Mouse (Mus musculus): Measurements from ENCODE around the gene Klf2. TPM values are rescaled to one million over a fixed set of nuclear protein-coding genes. Genes with fewer than 3 reads are reported as not detected.

The Klf2 gene
- polyA plus RNA-seq, 1 experiment from 2014 or later: 6.5 TPM

DNA sequence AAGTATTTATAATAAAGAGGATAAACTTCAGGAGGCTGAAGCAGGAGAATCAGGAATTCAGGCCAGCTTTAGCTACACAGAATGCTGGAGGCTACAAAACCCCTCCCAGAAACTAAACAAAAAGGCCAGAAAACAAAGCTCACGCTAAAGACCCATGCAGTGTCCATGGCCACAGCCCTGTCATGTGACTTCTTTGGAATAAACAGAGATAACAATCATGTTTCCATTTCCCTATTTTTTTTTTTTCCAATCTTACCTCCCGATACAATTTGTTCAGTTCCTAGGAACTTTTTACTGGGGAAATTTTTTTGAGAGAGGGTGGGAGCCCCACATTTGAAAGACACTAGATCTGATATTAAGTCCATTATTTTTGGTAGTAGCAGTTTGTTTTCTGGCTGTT lies 17.4 kb downstream of the Klf2 start:
- ATAC-seq (ENCODE audit: low FRiP score): no peak
- Histone ChIP-seq H3K27me3 (ENCODE audit: control insufficient read depth, insufficient read depth, low read length) (no peaks in the 10 kb centered on the region), H3K4me3 (ENCODE audit: low read depth, low read length) (no peak overlapping the region), H3K4me1 (ENCODE audit: control insufficient read depth, insufficient read depth, low read length) (no peaks in the 10 kb centered on the region), H3K9ac (ENCODE audit: low read length) (no peak overlapping the region), H3K4me2 (no peak overlapping the region), H3K36me3 (ENCODE audit: control insufficient read depth, insufficient read depth, low read length) (peaks cover 13% of the 10 kb centered on the region), H3K27ac (ENCODE audit: low read depth, low read length) (no peak overlapping the region), H3K9me3 (ENCODE audit: control insufficient read depth, low read length) (no peaks in the 10 kb centered on the region)
- DNase-seq (ENCODE audit: low spot score, missing footprints): no peak
- 79% methylated on average over 2 of the region's 2 CpGs for WGBS

DNA sequence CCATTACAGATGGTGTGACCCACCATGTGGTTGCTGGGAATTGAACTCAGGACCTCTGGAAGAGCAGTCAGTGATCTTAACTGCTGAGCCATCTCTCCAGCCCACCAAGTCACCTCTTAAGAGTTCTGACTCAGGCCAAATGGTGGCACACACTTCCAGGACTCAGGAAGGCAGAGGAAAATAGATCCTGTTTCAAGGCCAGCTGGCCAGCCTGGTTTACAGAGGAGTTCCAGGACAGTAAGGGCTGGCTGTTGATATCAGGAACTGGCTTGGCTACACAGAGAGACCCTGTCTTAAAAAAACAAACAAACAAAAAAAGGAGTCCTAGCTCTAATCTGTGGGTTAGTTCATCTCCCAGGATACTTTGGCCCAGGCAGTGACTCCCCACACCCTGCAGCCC lies 18.2 kb downstream of the Klf2 start:
- Histone ChIP-seq H3K4me3 (ENCODE audit: low read depth, low read length) (no peak overlapping the region), H3K27me3 (ENCODE audit: control insufficient read depth, insufficient read depth, low read length) (no peaks in the 10 kb centered on the region), H3K9ac (ENCODE audit: low read length) (no peak overlapping the region), H3K4me1 (ENCODE audit: control insufficient read depth, insufficient read depth, low read length) (no peaks in the 10 kb centered on the region), H3K4me2 (no peak overlapping the region), H3K9me3 (ENCODE audit: control insufficient read depth, low read length) (no peaks in the 10 kb centered on the region), H3K27ac (ENCODE audit: low read depth, low read length) (no peak overlapping the region), H3K36me3 (ENCODE audit: control insufficient read depth, insufficient read depth, low read length) (peaks cover 14% of the 10 kb centered on the region)
- DNase-seq (ENCODE audit: low spot score, missing footprints) (no peak), ATAC-seq (ENCODE audit: low FRiP score) (no peak)

DNA sequence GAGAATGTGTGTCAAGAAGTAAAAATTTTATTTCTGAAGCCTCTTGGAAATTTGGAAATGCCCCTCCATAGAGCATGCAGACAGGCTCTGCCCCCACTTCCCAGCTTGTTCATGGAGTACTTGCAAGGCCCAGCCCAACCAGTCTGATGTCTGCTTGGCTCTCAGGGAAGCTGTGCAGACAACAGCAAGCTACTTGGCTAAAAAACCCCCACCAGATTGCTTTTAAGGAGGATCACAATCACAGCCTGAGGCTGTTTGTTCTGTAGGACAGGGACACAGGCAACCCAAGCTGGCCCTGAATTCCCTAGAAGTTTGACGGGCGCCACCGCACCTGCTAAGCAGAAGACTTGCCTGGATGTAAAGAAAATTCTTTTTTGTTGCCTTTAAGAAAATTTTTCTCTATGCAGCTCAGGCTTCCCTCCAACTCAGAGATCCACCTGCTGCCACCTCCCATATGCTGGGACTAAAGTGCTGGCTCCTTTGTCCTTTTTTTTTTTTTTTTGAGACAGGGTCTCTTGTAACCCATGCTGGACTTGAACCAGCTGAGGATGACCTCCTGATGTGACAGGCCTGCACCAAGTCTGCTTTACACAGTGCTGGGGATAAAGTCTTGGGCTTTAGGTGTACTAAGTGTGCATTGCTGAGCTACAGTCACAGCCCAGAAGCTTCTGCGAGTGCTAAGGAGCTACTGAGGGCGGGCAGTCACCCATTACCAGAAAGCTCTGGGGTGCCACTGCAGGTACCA lies 23.9 kb downstream of the Klf2 start:
- no peak overlapping the region for H3K9ac ChIP-seq (ENCODE audit: low read length)
- H3K36me3 ChIP-seq (ENCODE audit: control insufficient read depth, insufficient read depth, low read length): peaks cover 14% of the 10 kb centered on the region
- H3K27me3 ChIP-seq (ENCODE audit: control insufficient read depth, insufficient read depth, low read length): no peaks in the 10 kb centered on the region
- no peak overlapping the region for H3K4me3 ChIP-seq (ENCODE audit: low read depth, low read length)
- DNase-seq (ENCODE audit: low spot score, missing footprints) (no peak), ATAC-seq (ENCODE audit: low FRiP score) (no peak)
- H3K4me1 ChIP-seq (ENCODE audit: control insufficient read depth, insufficient read depth, low read length): no peaks in the 10 kb centered on the region
- H3K27ac ChIP-seq (ENCODE audit: low read depth, low read length): no peak overlapping the region
- WGBS: 95% methylated on average over 5 of the region's 5 CpGs
- no peaks in the 10 kb centered on the region for H3K9me3 ChIP-seq (ENCODE audit: control insufficient read depth, low read length)
- H3K4me2 ChIP-seq: no peak overlapping the region

DNA sequence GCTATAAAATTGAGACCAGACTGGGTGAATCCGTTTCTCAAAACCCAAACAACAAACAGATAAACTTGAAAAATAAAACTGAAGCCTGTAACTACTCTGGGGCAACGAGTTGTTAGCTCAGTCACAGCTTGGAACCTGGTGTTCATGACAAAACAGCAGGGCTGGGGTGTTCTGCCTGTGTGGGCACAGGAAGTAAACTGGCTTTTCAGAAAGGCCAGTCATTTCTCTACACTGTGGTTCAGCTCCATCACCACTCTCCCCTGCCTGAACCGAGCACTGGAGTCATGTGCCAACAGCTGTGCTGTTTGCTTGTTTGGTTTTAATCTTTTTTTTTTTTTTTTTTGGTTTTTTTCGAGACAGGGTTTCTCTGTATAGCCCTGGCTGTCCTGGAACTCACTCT lies 24.9 kb downstream of the Klf2 start:
- DNase-seq (ENCODE audit: low spot score, missing footprints) (no peak), ATAC-seq (ENCODE audit: low FRiP score) (no peak)
- Histone ChIP-seq H3K4me2 (no peak overlapping the region), H3K9ac (ENCODE audit: low read length) (no peak overlapping the region), H3K36me3 (ENCODE audit: control insufficient read depth, insufficient read depth, low read length) (peaks cover 18% of the 10 kb centered on the region), H3K4me1 (ENCODE audit: control insufficient read depth, insufficient read depth, low read length) (no peaks in the 10 kb centered on the region), H3K4me3 (ENCODE audit: low read depth, low read length) (no peak overlapping the region), H3K27me3 (ENCODE audit: control insufficient read depth, insufficient read depth, low read length) (no peaks in the 10 kb centered on the region), H3K27ac (ENCODE audit: low read depth, low read length) (no peak overlapping the region), H3K9me3 (ENCODE audit: control insufficient read depth, low read length) (no peaks in the 10 kb centered on the region)
- 81% methylated on average over 4 of the region's 4 CpGs for WGBS

DNA sequence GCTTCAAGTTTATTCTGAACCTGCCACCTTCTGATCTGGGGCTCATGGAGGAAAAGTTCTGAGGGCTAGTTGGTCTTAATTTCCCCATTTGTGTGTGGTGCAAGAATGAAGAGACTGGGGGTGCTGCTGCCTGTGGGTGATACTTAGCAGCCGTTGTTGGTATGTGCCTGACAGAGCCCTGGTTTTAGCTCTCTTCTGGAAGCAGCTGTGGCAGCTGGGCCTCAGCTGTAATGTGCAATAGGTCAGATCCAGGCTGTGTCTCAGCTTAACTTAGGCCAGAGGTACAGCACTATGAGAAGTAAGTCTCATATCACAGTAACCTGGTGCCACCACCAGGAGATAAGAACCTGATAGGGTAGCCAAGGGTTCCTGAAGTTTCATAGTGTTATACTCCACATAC lies 28.7 kb downstream of the Klf2 start:
- H3K27me3 ChIP-seq (ENCODE audit: control insufficient read depth, insufficient read depth, low read length): no peaks in the 10 kb centered on the region
- ATAC-seq (ENCODE audit: low FRiP score) (no peak), DNase-seq (ENCODE audit: low spot score, missing footprints) (no peak)
- H3K36me3 ChIP-seq (ENCODE audit: control insufficient read depth, insufficient read depth, low read length): peaks cover 7% of the 10 kb centered on the region; the same call in 1 of the 2 replicates
- WGBS: 83% methylated on average over 1 of the region's 1 CpGs
- no peak overlapping the region for H3K9ac ChIP-seq (ENCODE audit: low read length)
- no peak overlapping the region for H3K4me3 ChIP-seq (ENCODE audit: low read depth, low read length)
- no peaks in the 10 kb centered on the region for H3K9me3 ChIP-seq (ENCODE audit: control insufficient read depth, low read length)
- no peaks in the 10 kb centered on the region for H3K4me1 ChIP-seq (ENCODE audit: control insufficient read depth, insufficient read depth, low read length)
- H3K4me2 ChIP-seq: no peak overlapping the region
- H3K27ac ChIP-seq (ENCODE audit: low read depth, low read length): no peak overlapping the region

DNA sequence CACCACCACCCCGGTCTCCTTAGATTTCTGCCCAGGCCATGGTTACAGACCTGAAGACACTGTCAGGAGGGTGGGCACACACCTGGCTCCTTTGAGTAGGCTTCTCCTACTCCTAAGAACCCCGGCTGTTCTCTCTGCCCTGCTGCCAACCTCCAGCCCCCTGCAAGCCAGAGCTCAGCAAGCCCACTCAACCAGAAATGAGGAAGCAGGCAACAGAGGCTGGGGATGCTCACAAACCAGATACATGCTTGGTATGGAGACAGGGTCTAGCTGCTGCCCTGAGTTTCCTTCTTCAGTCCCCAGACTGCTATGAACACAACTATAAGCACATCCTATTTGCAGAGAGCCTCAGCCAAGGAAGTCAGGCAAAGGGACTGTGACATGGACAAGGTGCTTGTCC lies 29.3 kb downstream of the Klf2 start:
- H3K4me1 ChIP-seq (ENCODE audit: control insufficient read depth, insufficient read depth, low read length): no peaks in the 10 kb centered on the region
- ATAC-seq (ENCODE audit: low FRiP score) (no peak), DNase-seq (ENCODE audit: low spot score, missing footprints) (no peak)
- H3K9me3 ChIP-seq (ENCODE audit: control insufficient read depth, low read length): no peaks in the 10 kb centered on the region
- H3K27me3 ChIP-seq (ENCODE audit: control insufficient read depth, insufficient read depth, low read length): no peaks in the 10 kb centered on the region
- H3K4me3 ChIP-seq (ENCODE audit: low read depth, low read length): no peak overlapping the region
- H3K9ac ChIP-seq (ENCODE audit: low read length): no peak overlapping the region
- peaks cover 7% of the 10 kb centered on the region; the same call in 1 of the 2 replicates for H3K36me3 ChIP-seq (ENCODE audit: control insufficient read depth, insufficient read depth, low read length)
- H3K4me2 ChIP-seq: no peak overlapping the region
- 98% methylated on average over 2 of the region's 2 CpGs for WGBS
- no peak overlapping the region for H3K27ac ChIP-seq (ENCODE audit: low read depth, low read length)

DNA sequence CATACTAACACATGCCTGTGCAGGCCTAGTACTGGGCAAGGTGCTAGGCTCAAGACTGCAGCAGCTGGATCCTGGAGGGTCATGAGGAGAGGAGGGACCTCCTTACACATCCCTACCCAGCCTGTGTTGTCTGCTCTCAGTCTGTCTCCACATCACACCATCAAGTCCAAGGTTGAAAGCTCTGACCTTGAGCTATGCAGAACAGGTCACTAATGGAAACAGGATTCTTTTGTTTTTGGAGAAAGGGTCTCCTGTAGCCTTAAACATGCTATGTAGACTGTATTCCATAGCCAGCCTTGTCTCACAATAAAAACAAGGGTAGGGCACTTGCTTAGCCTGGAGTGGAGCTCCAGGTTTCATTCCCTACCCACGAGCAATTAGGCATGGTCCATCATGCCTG lies 30.1 kb downstream of the Klf2 start:
- no peaks in the 10 kb centered on the region for H3K27me3 ChIP-seq (ENCODE audit: control insufficient read depth, insufficient read depth, low read length)
- no peak for DNase-seq (ENCODE audit: low spot score, missing footprints)
- H3K4me1 ChIP-seq (ENCODE audit: control insufficient read depth, insufficient read depth, low read length): no peaks in the 10 kb centered on the region
- H3K4me2 ChIP-seq: no peak overlapping the region
- H3K4me3 ChIP-seq (ENCODE audit: low read depth, low read length): no peak overlapping the region
- H3K9ac ChIP-seq (ENCODE audit: low read length): no peak overlapping the region
- no peaks in the 10 kb centered on the region for H3K9me3 ChIP-seq (ENCODE audit: control insufficient read depth, low read length)
- WGBS: 93% methylated on average over 1 of the region's 1 CpGs
- ATAC-seq (ENCODE audit: low FRiP score): no peak
- H3K27ac ChIP-seq (ENCODE audit: low read depth, low read length): no peak overlapping the region
- peaks cover 7% of the 10 kb centered on the region; the same call in 1 of the 2 replicates for H3K36me3 ChIP-seq (ENCODE audit: control insufficient read depth, insufficient read depth, low read length)

DNA sequence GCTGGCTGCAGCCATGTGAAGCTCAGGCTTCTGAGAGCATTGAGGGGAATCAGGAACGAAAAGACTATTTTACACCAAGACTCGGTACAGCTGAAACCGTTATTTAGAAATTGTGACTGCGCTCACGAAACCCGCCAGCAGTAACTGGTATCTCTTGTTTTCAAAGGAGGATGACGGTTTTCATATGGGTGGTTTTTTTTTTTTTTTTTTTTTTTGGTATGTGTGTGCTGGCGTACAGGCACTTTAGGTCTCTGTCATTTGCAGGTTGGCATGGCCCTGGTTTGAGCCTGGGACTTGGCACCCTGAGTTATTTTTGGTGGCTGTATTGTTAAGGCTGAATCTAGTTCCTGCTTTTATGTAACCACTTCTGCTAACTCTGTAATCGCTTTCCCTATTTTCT lies 31.0 kb downstream of the Klf2 start:
- Histone ChIP-seq H3K9ac (ENCODE audit: low read length) (no peak overlapping the region), H3K4me1 (ENCODE audit: control insufficient read depth, insufficient read depth, low read length) (no peaks in the 10 kb centered on the region), H3K27me3 (ENCODE audit: control insufficient read depth, insufficient read depth, low read length) (no peaks in the 10 kb centered on the region), H3K27ac (ENCODE audit: low read depth, low read length) (no peak overlapping the region), H3K36me3 (ENCODE audit: control insufficient read depth, insufficient read depth, low read length) (peaks cover 4% of the 10 kb centered on the region), H3K4me3 (ENCODE audit: low read depth, low read length) (no peak overlapping the region), H3K9me3 (ENCODE audit: control insufficient read depth, low read length) (no peaks in the 10 kb centered on the region), H3K4me2 (no peak overlapping the region)
- WGBS: 92% methylated on average over 9 of the region's 9 CpGs
- no peak for ATAC-seq (ENCODE audit: low FRiP score)
- DNase-seq (ENCODE audit: low spot score, missing footprints): no peak

DNA sequence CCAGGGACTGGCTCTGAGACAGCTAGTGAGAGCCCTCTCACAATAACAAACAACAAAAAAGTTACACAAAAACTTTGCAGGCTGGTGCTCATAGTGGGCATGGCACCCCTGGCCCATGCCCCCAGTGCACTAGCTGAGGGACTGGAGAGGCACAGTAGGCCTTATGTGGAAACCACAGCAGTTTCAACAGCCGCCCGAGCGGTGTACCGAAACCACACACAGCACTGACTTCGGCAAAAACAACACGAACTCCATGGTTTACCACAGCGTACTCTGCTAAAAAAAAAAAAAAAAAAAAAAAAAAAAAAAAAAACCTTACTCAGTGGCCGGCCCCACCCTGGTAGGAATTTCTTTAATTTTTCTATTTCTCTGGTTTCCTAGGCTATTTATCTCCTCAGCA lies 31.9 kb downstream of the Klf2 start:
- 96% methylated on average over 8 of the region's 8 CpGs for WGBS
- Histone ChIP-seq H3K9ac (ENCODE audit: low read length) (no peak overlapping the region), H3K36me3 (ENCODE audit: control insufficient read depth, insufficient read depth, low read length) (peaks cover 5% of the 10 kb centered on the region), H3K4me3 (ENCODE audit: low read depth, low read length) (no peak overlapping the region), H3K27me3 (ENCODE audit: control insufficient read depth, insufficient read depth, low read length) (no peaks in the 10 kb centered on the region), H3K4me1 (ENCODE audit: control insufficient read depth, insufficient read depth, low read length) (no peaks in the 10 kb centered on the region), H3K9me3 (ENCODE audit: control insufficient read depth, low read length) (no peaks in the 10 kb centered on the region), H3K27ac (ENCODE audit: low read depth, low read length) (no peak overlapping the region), H3K4me2 (no peak overlapping the region)
- ATAC-seq (ENCODE audit: low FRiP score) (no peak), DNase-seq (ENCODE audit: low spot score, missing footprints) (no peak)

All from midbrain, embryonic 11.5 days (tissue).